Mouse (Mus musculus): ENCODE measurements at regions not wholly inside any gene's neighbourhood (a gene's known extent, or its start where the extent isn't known, plus 50 kb on each side); places are given as distances from the start of the nearest gene placed in this dataset.

DNA sequence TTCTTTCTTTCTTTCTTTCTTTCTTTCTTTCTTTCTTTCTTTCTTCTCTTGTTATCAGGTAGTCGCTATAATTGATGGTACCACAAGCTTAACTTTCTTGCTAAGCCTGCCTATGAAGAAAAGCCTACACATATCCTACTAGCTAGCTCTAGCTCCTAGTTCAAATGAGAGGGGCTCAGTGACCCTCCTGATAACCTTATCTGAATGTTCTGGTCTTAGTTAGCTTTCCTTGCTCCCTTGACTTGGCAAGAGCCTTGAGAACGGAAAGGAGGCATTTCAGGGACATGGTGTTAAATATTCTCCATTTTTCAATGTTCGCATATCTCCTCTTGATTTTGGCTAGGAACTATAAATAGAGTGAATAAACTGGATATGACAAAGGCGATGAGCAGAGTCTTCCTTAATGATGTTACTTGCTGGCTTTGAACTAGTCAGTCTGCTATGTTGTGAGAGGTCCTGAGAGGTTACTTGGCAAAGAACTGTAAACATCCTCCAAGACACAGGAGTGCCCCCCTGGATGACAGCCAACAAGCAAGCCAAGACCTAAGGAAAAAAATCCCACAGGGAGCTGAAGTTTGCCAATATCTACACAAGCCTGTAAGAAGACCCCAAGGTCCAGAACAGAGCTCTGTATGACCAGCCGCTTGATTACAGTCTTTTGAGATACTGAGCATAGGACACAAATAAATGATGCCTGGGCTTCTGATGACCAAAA, 240.2 kb downstream of the Pros1 start:
- DNase-seq (ENCODE audit: low read depth, low spot score) = no peak
- Histone ChIP-seq H3K9ac (ENCODE audit: control insufficient read depth, low read depth, low read length, poor library complexity, severe bottlenecking) (no peak overlapping the region), H3K36me3 (ENCODE audit: control insufficient read depth in 1 of 2, insufficient read depth in 2 of 2, low read length in 2 of 2) (no peaks in the 10 kb centered on the region), H3K27me3 (ENCODE audit: control insufficient read depth in 1 of 2, insufficient read depth in 2 of 2, low read length in 2 of 2) (no peaks in the 10 kb centered on the region), H3K9me3 (replicated peaks; ENCODE audit: insufficient read depth, low read length) (no peaks in the 10 kb centered on the region), H3K79me2 (ENCODE audit: control insufficient read depth, insufficient read depth, low read length, poor library complexity) (no peaks in the 10 kb centered on the region), H3K27ac (ENCODE audit: control insufficient read depth, low read depth, low read length) (no peak overlapping the region), H3K4me3 (ENCODE audit: control insufficient read depth in 1 of 2, insufficient read depth in 1 of 2, low read depth in 2 of 2, low read length in 2 of 2) (no peak overlapping the region), H3K4me1 (ENCODE audit: control insufficient read depth in 1 of 2, insufficient read depth in 2 of 2, low read length in 2 of 2) (no peaks in the 10 kb centered on the region)
- TF ChIP-seq ZKSCAN1 (IDR thresholded peaks at IDR 0.05; ENCODE audit: low read depth, low read length) (no peak), SIN3A (IDR thresholded peaks at IDR 0.05; ENCODE audit: low read length) (no peak), TCF12 (IDR thresholded peaks at IDR 0.05; ENCODE audit: low read depth, low read length) (no peak)

DNA sequence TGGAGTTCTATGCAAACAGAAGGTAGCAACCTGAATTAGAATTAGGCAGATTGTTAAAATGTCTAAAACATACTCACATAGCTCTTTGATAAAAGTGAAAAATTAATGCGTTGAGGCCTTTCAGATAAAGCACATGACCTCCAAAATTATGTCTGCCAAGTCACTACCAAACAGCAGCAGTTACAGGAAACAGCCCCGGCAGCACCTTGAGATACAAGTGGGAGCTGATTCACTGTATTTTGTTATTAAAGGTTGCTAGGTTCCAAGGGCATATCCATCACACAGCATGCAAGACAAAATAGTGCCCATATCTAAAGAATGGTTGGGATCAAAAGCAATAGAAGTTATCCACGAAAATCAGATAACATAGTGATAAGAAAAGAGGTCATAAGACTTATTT, 248.3 kb downstream of the Pros1 start:
- H3K36me3 ChIP-seq (ENCODE audit: control insufficient read depth in 1 of 2, insufficient read depth in 2 of 2, low read length in 2 of 2) = no peaks in the 10 kb centered on the region
- no peak overlapping the region for H3K27ac ChIP-seq (ENCODE audit: control insufficient read depth, low read depth, low read length)
- no peak for TF ChIP-seq ZC3H11A (IDR thresholded peaks at IDR 0.05; ENCODE audit: low read depth, low read length)
- no peak for TF ChIP-seq ZKSCAN1 (IDR thresholded peaks at IDR 0.05; ENCODE audit: low read depth, low read length)
- TF ChIP-seq POLR2A (IDR thresholded peaks at IDR 0.05; ENCODE audit: control insufficient read depth in 1 of 2, insufficient read depth in 1 of 2, low read depth in 1 of 2, low read length in 2 of 2, poor library complexity in 1 of 2) = no peak
- no peak for TF ChIP-seq EP300 (IDR thresholded peaks at IDR 0.05; ENCODE audit: low read depth in 1 of 2, low read length in 2 of 2)
- TF ChIP-seq MYC (IDR thresholded peaks at IDR 0.05; ENCODE audit: low read depth, low read length) = no peak
- no peak for TF ChIP-seq CHD1 (IDR thresholded peaks at IDR 0.05; ENCODE audit: low read depth, low read length)
- no peak for TF ChIP-seq SIN3A (IDR thresholded peaks at IDR 0.05; ENCODE audit: low read length)
- no peak for TF ChIP-seq CTCF (IDR thresholded peaks at IDR 0.05 in 2 of 3, conservative IDR thresholded peaks at IDR 0.05 in 1 of 3; ENCODE audit: control insufficient read depth in 1 of 3, insufficient read depth in 1 of 3, low read depth in 2 of 3, low read length in 3 of 3, poor library complexity in 1 of 3, severe bottlenecking in 1 of 3)
- TF ChIP-seq ELF1 (IDR thresholded peaks at IDR 0.05; ENCODE audit: low read depth, low read length) = no peak
- no peak for TF ChIP-seq HCFC1 (IDR thresholded peaks at IDR 0.05; ENCODE audit: low read depth, low read length)
- no peak for DNase-seq (ENCODE audit: low read depth, low spot score)
- H3K4me3 ChIP-seq (ENCODE audit: control insufficient read depth in 1 of 2, insufficient read depth in 1 of 2, low read depth in 2 of 2, low read length in 2 of 2) = no peak overlapping the region
- H3K79me2 ChIP-seq (ENCODE audit: control insufficient read depth, insufficient read depth, low read length, poor library complexity) = no peaks in the 10 kb centered on the region
- H3K4me1 ChIP-seq (ENCODE audit: control insufficient read depth in 1 of 2, insufficient read depth in 2 of 2, low read length in 2 of 2) = no peaks in the 10 kb centered on the region
- no peaks in the 10 kb centered on the region for H3K27me3 ChIP-seq (ENCODE audit: control insufficient read depth in 1 of 2, insufficient read depth in 2 of 2, low read length in 2 of 2)
- H3K9me3 ChIP-seq (replicated peaks; ENCODE audit: insufficient read depth, low read length) = no peaks in the 10 kb centered on the region
- no peak overlapping the region for H3K9ac ChIP-seq (ENCODE audit: control insufficient read depth, low read depth, low read length, poor library complexity, severe bottlenecking)

DNA sequence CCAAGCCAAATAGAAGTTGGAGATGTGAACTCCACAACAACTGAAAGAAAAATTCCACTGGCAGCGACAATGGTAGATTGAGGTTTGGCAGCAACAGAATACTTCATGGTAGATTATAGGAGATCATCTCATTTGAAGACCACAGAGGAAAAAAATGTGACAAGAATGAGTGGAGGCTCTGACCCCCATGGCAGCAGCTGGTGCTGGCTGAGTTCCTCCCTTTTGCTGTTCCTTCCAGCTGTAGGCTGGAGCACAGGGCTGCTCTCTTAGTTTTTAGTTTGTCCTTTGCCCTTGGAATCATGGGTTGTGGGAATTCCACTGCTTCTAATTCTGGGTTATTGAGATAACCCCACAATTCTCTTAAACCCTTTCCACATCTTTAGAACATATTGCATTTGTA, 248.8 kb downstream of the Pros1 start:
- Histone ChIP-seq H3K27me3 (ENCODE audit: control insufficient read depth in 1 of 2, insufficient read depth in 2 of 2, low read length in 2 of 2) (no peaks in the 10 kb centered on the region), H3K9me3 (replicated peaks; ENCODE audit: insufficient read depth, low read length) (no peaks in the 10 kb centered on the region)

More for the DNA sequence above, 248.8 kb downstream of the Pros1 start:
- Histone ChIP-seq H3K4me3 (ENCODE audit: control insufficient read depth in 1 of 2, insufficient read depth in 1 of 2, low read depth in 2 of 2, low read length in 2 of 2) (no peak overlapping the region), H3K79me2 (ENCODE audit: control insufficient read depth, insufficient read depth, low read length, poor library complexity) (no peaks in the 10 kb centered on the region), H3K9ac (ENCODE audit: control insufficient read depth, low read depth, low read length, poor library complexity, severe bottlenecking) (no peak overlapping the region), H3K27ac (ENCODE audit: control insufficient read depth, low read depth, low read length) (no peak overlapping the region), H3K36me3 (ENCODE audit: control insufficient read depth in 1 of 2, insufficient read depth in 2 of 2, low read length in 2 of 2) (no peaks in the 10 kb centered on the region), H3K4me1 (ENCODE audit: control insufficient read depth in 1 of 2, insufficient read depth in 2 of 2, low read length in 2 of 2) (no peaks in the 10 kb centered on the region)
- TF ChIP-seq MEF2A (IDR thresholded peaks at IDR 0.05; ENCODE audit: extremely low read depth, insufficient replicate concordance, low read depth, low read length, poor library complexity, severe bottlenecking) = no peak
- no peak for TF ChIP-seq SMC3 (IDR thresholded peaks at IDR 0.05; ENCODE audit: low read depth, low read length)
- no peak for TF ChIP-seq KAT2A (conservative IDR thresholded peaks at IDR 0.05; ENCODE audit: low read depth, low read length)
- no peak for TF ChIP-seq TCF12 (IDR thresholded peaks at IDR 0.05; ENCODE audit: low read depth, low read length)
- no peak for TF ChIP-seq MAZ (IDR thresholded peaks at IDR 0.05; ENCODE audit: low read depth, low read length)
- no peak for TF ChIP-seq EP300 (IDR thresholded peaks at IDR 0.05; ENCODE audit: low read depth in 1 of 2, low read length in 2 of 2)
- TF ChIP-seq USF2 (IDR thresholded peaks at IDR 0.05; ENCODE audit: borderline replicate concordance in 1 of 2, insufficient read depth in 1 of 2, low read depth in 1 of 2, low read length in 2 of 2) = no peak
- TF ChIP-seq NELFE (IDR thresholded peaks at IDR 0.05; ENCODE audit: low read depth, low read length) = no peak
- TF ChIP-seq JUND (IDR thresholded peaks at IDR 0.05; ENCODE audit: low read depth, low read length) = no peak
- no peak for TF ChIP-seq ETS1 (IDR thresholded peaks at IDR 0.05; ENCODE audit: low read depth, low read length)
- DNase-seq (ENCODE audit: low read depth, low spot score) = no peak

All from MEL (cell line).